16 mouse cellular contexts compared by ENCODE assay signal in the genomic region with DNA sequence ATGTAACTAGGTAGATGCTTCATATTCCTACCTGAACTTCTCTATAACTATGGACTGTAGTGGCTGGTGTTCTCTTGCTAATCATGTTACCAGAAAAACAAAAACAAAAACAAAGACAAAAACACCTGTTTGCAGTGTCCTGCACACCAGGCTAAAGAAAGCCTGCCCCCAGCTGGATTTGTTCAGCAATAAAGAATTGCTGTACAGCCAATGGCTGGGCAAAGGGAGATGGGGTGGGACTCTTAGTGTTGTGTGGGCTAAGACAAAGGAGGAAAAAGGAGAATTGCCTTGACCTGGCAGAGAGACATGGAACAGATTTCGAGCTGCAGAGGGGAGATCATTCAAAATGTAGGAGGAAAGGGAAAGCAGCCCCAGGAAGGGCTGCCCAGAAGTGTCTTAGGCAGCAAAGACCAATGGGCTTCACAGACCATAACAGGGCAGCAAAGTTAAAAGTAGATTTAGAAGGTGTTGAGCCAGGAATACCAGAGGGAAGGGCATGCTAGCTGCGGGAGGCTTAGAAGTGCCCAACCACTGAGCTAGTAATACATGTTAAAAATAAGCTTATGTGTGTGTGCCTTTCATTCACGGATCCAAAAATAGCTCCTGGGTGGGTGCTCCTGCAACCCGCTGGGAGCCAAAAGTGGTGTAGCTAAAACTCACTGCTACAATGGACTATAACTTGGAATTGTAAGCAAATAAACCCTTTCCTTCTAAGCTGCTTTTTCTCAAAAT. TPM values are rescaled to one million over a fixed set of nuclear protein-coding genes. Genes with fewer than 3 reads are reported as not detected.
DNase-seq lines count a peak whose midpoint lies in the region; ATAC-seq lines count a peak whose summit lies in the region.
"Had no signal": no experiment of that assay in that cellular context is flagged by ENCODE, and none has a peak within 500 bp of the region (broad histone marks: within the 10 kb centered on the region; RNA-seq: fewer than 3 reads in every experiment).

No protein-coding gene starts in this region.

- H3K9me3 ChIP-seq in kidney, embryonic 15.5 days (replicated peaks), result no peaks in the 10 kb centered on the region
- H3K9me3 ChIP-seq in heart, embryonic 14.5 days (ENCODE audit: control insufficient read depth, low read length), result no peaks in the 10 kb centered on the region
- no peaks in the 10 kb centered on the region for H3K9me3 ChIP-seq in midbrain, embryonic 13.5 days
- H3K9me3 ChIP-seq: embryonic facial prominence, embryonic 12.5 days; forebrain, embryonic 13.5 days; hindbrain, embryonic 12.5 days had no signal

- H3K4me2 ChIP-seq in kidney, embryonic 15.5 days, result no peak overlapping the region
- H3K4me2 ChIP-seq in heart, embryonic 14.5 days (ENCODE audit: low read length), result peak overlapping the region; percentile 34
- H3K4me2 ChIP-seq in midbrain, embryonic 13.5 days (replicated peaks), result no peak overlapping the region
- H3K4me2 ChIP-seq: embryonic facial prominence, embryonic 12.5 days; forebrain, embryonic 13.5 days; hindbrain, embryonic 12.5 days had no signal

- no peaks in the 10 kb centered on the region for H3K4me1 ChIP-seq in kidney, embryonic 15.5 days
- peaks cover 0 to 4% of the 10 kb centered on the region in 2 experiments; a peak in 2 of 4 replicates for H3K4me1 ChIP-seq in heart, embryonic 14.5 days (ENCODE audit: control insufficient read depth in 2 of 2, insufficient read depth in 2 of 2, low read length in 2 of 2)
- H3K4me1 ChIP-seq in midbrain, embryonic 13.5 days (replicated peaks), result no peaks in the 10 kb centered on the region
- H3K4me1 ChIP-seq: embryonic facial prominence, embryonic 12.5 days; forebrain, embryonic 13.5 days; hindbrain, embryonic 12.5 days had no signal

- peak; percentile 85 for ATAC-seq in frontal cortex, adult (ENCODE audit: low TSS enrichment)
- no peak for ATAC-seq in kidney, embryonic 15.5 days (replicated peaks; ENCODE audit: low FRiP score)
- peak; percentile 68; the same call in 1 of the 2 replicates for ATAC-seq in heart, embryonic 14.5 days (ENCODE audit: insufficient number of reproducible peaks, insufficient read depth, low FRiP score, low read depth)
- no peak for ATAC-seq in inflammation-experienced regulatory T-cells, adult 6 months
- no peak for ATAC-seq in midbrain, embryonic 13.5 days
- ATAC-seq: forebrain, embryonic 13.5 days had no signal

- H3K36me3 ChIP-seq in kidney, embryonic 15.5 days, result no peaks in the 10 kb centered on the region
- H3K36me3 ChIP-seq in heart, embryonic 14.5 days (ENCODE audit: control insufficient read depth, insufficient read depth, low read length), result no peaks in the 10 kb centered on the region
- H3K36me3 ChIP-seq in midbrain, embryonic 13.5 days, result no peaks in the 10 kb centered on the region
- H3K36me3 ChIP-seq: embryonic facial prominence, embryonic 12.5 days; hindbrain, embryonic 12.5 days had no signal

- no peak for DNase-seq in frontal cortex, postnatal 14 days (ENCODE audit: low spot score in 2 of 2)
- peak; percentile 5 for DNase-seq in kidney, postnatal 10 days
- peak; percentile 37 for DNase-seq in A20 (ENCODE audit: low read depth, low spot score)
- DNase-seq: cerebellum, postnatal 10 days; left cerebral cortex, postnatal 4 days; lung, adult 2 months; thymus, adult 2 months had no signal

- H3K27ac ChIP-seq in kidney, embryonic 15.5 days, result no peak overlapping the region
- peak overlapping the region; percentile 93 to 97 for H3K27ac ChIP-seq in heart, embryonic 14.5 days (replicated peaks in 1 of 2; ENCODE audit: control insufficient read depth in 1 of 2, insufficient read depth in 1 of 2, low read depth in 2 of 2, low read length in 2 of 2)
- H3K27ac ChIP-seq in midbrain, embryonic 13.5 days, result no peak overlapping the region
- H3K27ac ChIP-seq: embryonic facial prominence, embryonic 12.5 days; forebrain, embryonic 13.5 days; hindbrain, embryonic 12.5 days had no signal

- H3K9ac ChIP-seq in kidney, embryonic 15.5 days, result no peak overlapping the region
- H3K9ac ChIP-seq in heart, embryonic 14.5 days (ENCODE audit: low read length), result peak overlapping the region; percentile 34; the same call in 1 of the 2 replicates
- H3K9ac ChIP-seq in midbrain, embryonic 13.5 days (replicated peaks), result no peak overlapping the region
- H3K9ac ChIP-seq: embryonic facial prominence, embryonic 12.5 days; forebrain, embryonic 13.5 days; hindbrain, embryonic 12.5 days had no signal

- WGBS in kidney, embryonic 15.5 days, result 62% methylated on average over 4 of the region's 4 CpGs
- WGBS in heart, embryonic 14.5 days, result 18% methylated on average over 4 of the region's 4 CpGs
- WGBS in midbrain, embryonic 13.5 days, result 65% methylated on average over 4 of the region's 4 CpGs

- no peak overlapping the region for H3K4me3 ChIP-seq in kidney, embryonic 15.5 days (replicated peaks)
- no peak overlapping the region for H3K4me3 ChIP-seq in heart, embryonic 14.5 days (ENCODE audit: control insufficient read depth in 1 of 2, insufficient read depth in 1 of 2, low read depth in 1 of 2, low read length in 2 of 2)
- H3K4me3 ChIP-seq in midbrain, embryonic 13.5 days (replicated peaks), result no peak overlapping the region
- H3K4me3 ChIP-seq: embryonic facial prominence, embryonic 12.5 days; forebrain, embryonic 13.5 days; hindbrain, embryonic 12.5 days had no signal

- H3K27me3 ChIP-seq in kidney, embryonic 15.5 days, result peaks cover 27% of the 10 kb centered on the region; the same call in 1 of the 2 replicates
- H3K27me3 ChIP-seq in heart, embryonic 14.5 days (ENCODE audit: control insufficient read depth, insufficient read depth, low read length), result no peaks in the 10 kb centered on the region
- H3K27me3 ChIP-seq in midbrain, embryonic 13.5 days, result no peaks in the 10 kb centered on the region
- H3K27me3 ChIP-seq: embryonic facial prominence, embryonic 12.5 days; forebrain, embryonic 13.5 days; hindbrain, embryonic 12.5 days had no signal

RNA-seq across cellular contexts. Expression of a gene that starts 23.6 kb away (rescaled TPM):
- not detected in 2 replicates for polyA plus RNA-seq in kidney, embryonic 15.5 days (2015; fragmentation: Nextera tagmentation; extraction: Ambion mirVana)
- polyA plus RNA-seq in heart, embryonic 14.5 days (2014; fragmentation: Nextera tagmentation; extraction: Ambion mirVana), result not detected in 2 replicates
- not detected for polyA plus RNA-seq in inflammation-experienced regulatory T-cells, adult 6 months (2017; shearing (Covaris generic))
- not detected in 2 replicates for polyA plus RNA-seq in midbrain, embryonic 13.5 days (2015; fragmentation: Nextera tagmentation; extraction: Ambion mirVana)
- polyA plus RNA-seq: embryonic facial prominence, embryonic 12.5 days; forebrain, embryonic 13.5 days; hindbrain, embryonic 12.5 days; large intestine, adult 2 months; lung, adult 2 months; thymus, adult 2 months had no signal

RNA-seq across cellular contexts. Expression of a gene that starts 31.5 kb away (rescaled TPM):
- 11.2 and 12.1 TPM in 2 replicates for polyA plus RNA-seq in kidney, embryonic 15.5 days (2015; fragmentation: Nextera tagmentation; extraction: Ambion mirVana)
- polyA plus RNA-seq in heart, embryonic 14.5 days (2014; fragmentation: Nextera tagmentation; extraction: Ambion mirVana), result 10.9 and 11.7 TPM in 2 replicates
- polyA plus RNA-seq in inflammation-experienced regulatory T-cells, adult 6 months (2017; shearing (Covaris generic)), result 10 to 100 TPM; 11.5 to 22.5 (median 20.6) TPM
- 17.0 and 18.9 TPM in 2 replicates for polyA plus RNA-seq in midbrain, embryonic 13.5 days (2015; fragmentation: Nextera tagmentation; extraction: Ambion mirVana)

Comparison
In these comparisons a context has a peak if more than half of its experiments do, and no peak if none do; other contexts are left out.
1. ATAC-seq: peak in frontal cortex, adult (single experiment) and heart, embryonic 14.5 days (single experiment); none in kidney, embryonic 15.5 days (single experiment), inflammation-experienced regulatory T-cells, adult 6 months (single experiment) and midbrain, embryonic 13.5 days (single experiment).
2. DNase-seq: peak in kidney, postnatal 10 days (single experiment) and A20 (single experiment); none in frontal cortex, postnatal 14 days (0 of 2).
3. H3K27ac ChIP-seq: peak in heart, embryonic 14.5 days (2 of 2); none in kidney, embryonic 15.5 days (single experiment) and midbrain, embryonic 13.5 days (single experiment).